Mouse (Mus musculus): ENCODE results near the gene Asf1b. TPM values are rescaled to one million over a fixed set of nuclear protein-coding genes. Genes with fewer than 3 reads are reported as not detected.
A peak's percentile ranks its signal among the peaks of the same experiment; 100 is the strongest.

Gene Asf1b
- polyA plus RNA-seq, 1 experiment from 2014 or later: 72.2 TPM

GRCm38 (mm10) chr8:83995973-83996372 is 40.7 kb downstream of the Asf1b start:
- peaks cover 18% of the 10 kb centered on the region for H3K4me1 ChIP-seq (ENCODE audit: control insufficient read depth, insufficient read depth, low read length)
- H3K4me3 ChIP-seq (ENCODE audit: low read depth, low read length): peak overlapping the region; percentile 83
- 22% methylated on average over 12 of the region's 12 CpGs for WGBS (ENCODE audit: insufficient replicate concordance)
- H3K36me3 ChIP-seq (ENCODE audit: control insufficient read depth, insufficient read depth, low read length): peaks cover 10% of the 10 kb centered on the region
- H3K9me3 ChIP-seq (replicated peaks; ENCODE audit: control insufficient read depth, low read length): no peaks in the 10 kb centered on the region
- no peak for ATAC-seq (replicated peaks; ENCODE audit: insufficient number of reproducible peaks, low FRiP score, low TSS enrichment)
- H3K9ac ChIP-seq (ENCODE audit: low read depth, low read length): peak overlapping the region; percentile 90; the same call in 1 of the 2 replicates
- no peak overlapping the region; the same call in 1 of the 2 replicates for H3K27ac ChIP-seq (ENCODE audit: low read depth, low read length)
- H3K4me2 ChIP-seq: peak overlapping the region; percentile 93
- H3K27me3 ChIP-seq (ENCODE audit: control insufficient read depth, insufficient read depth, low read length): peaks cover 6% of the 10 kb centered on the region

DNA sequence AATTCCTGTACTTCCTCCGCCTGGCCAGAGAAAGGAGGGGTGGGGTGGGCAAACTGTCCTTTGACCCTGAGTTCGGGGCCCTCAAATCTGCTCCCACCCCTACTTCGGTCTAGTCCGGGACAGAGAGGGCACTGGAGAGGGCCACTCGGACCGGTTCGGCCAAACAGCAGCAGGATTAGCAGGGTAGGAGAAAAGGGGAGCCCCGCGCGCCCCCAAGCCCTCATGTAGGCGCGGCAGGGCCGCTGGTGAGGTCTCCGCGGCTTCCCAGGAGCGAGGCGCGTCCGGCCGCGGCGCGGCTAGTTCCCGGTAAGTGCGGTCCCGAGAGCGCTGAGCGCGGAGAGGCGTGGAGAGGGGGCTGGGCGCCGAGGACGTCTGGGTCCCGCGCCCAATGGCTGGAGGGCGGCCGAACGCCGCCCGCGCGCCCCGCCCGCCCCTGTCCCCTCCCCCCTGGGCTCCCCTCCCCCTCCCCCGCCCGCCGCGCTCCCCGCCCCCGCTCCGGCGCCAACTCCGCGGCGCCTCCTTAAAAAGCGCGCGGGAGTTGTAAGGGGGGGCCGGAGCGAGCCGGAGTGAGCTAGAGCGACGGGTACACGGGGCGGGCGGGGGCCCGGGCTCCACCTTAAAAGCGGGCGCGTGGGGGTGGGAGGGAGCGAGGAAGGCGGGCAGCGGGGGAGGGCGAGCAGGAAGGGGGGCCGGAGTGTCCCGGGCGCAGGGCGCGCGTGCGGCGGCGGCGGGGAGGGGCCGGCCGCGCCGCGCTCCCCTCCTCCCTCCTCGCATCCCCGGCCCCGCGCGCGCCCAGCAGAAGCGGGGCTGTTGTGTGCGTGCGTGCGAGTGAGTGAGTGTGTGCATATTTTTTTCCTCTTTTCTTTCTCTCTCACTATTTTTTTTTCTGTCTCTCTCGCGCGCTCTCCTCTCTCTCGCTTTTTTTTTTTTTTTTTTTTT is 41.5 kb downstream of the Asf1b start:
- H3K4me2 ChIP-seq: peak overlapping the region; percentile 93
- H3K4me3 ChIP-seq (ENCODE audit: low read depth, low read length): peak overlapping the region; percentile 83
- peaks cover 21% of the 10 kb centered on the region for H3K4me1 ChIP-seq (ENCODE audit: control insufficient read depth, insufficient read depth, low read length)
- peaks cover 9% of the 10 kb centered on the region for H3K27me3 ChIP-seq (ENCODE audit: control insufficient read depth, insufficient read depth, low read length)
- peak overlapping the region; percentile 97 for H3K27ac ChIP-seq (ENCODE audit: low read depth, low read length)
- H3K9ac ChIP-seq (ENCODE audit: low read depth, low read length): peak overlapping the region; percentile 90
- no peaks in the 10 kb centered on the region for H3K9me3 ChIP-seq (replicated peaks; ENCODE audit: control insufficient read depth, low read length)
- ATAC-seq (replicated peaks; ENCODE audit: insufficient number of reproducible peaks, low FRiP score, low TSS enrichment): peak; percentile 81
- H3K36me3 ChIP-seq (ENCODE audit: control insufficient read depth, insufficient read depth, low read length): peaks cover 5% of the 10 kb centered on the region
- WGBS (ENCODE audit: insufficient replicate concordance): 1% methylated on average over 45 of the region's 103 CpGs

- under 1% methylated on average over 54 of the region's 112 CpGs for WGBS (ENCODE audit: insufficient replicate concordance)
- Histone ChIP-seq H3K4me2 (peak within 1 kb of the TSS; percentile 93), H3K36me3 (ENCODE audit: control insufficient read depth, insufficient read depth, low read length) (peaks cover 5% of the 10 kb centered on the region), H3K27ac (ENCODE audit: low read depth, low read length) (peak within 1 kb of the TSS; percentile 97), H3K4me1 (ENCODE audit: control insufficient read depth, insufficient read depth, low read length) (peaks cover 21% of the 10 kb centered on the region), H3K9ac (ENCODE audit: low read depth, low read length) (peak within 1 kb of the TSS; percentile 90), H3K9me3 (replicated peaks; ENCODE audit: control insufficient read depth, low read length) (no peaks in the 10 kb centered on the region), H3K4me3 (ENCODE audit: low read depth, low read length) (peak within 1 kb of the TSS; percentile 83), H3K27me3 (ENCODE audit: control insufficient read depth, insufficient read depth, low read length) (peaks cover 10% of the 10 kb centered on the region)
- no peak for ATAC-seq (replicated peaks; ENCODE audit: insufficient number of reproducible peaks, low FRiP score, low TSS enrichment)
These were observed 42.3 kb downstream of the Asf1b start, which contains the start of gene Samd1 for GRCm38 (mm10) chr8:83997511-83998141. Samd1 (plus strand) TSS chr8:83997672.

- H3K4me1 ChIP-seq (ENCODE audit: control insufficient read depth, insufficient read depth, low read length): peaks cover 23% of the 10 kb centered on the region
These were observed 43.1 kb downstream of the Asf1b start for GRCm38 (mm10) chr8:83998231-83999056.

GRCm38 (mm10) chr8:83999057-83999705 is 43.9 kb downstream of the Asf1b start:
- H3K36me3 ChIP-seq (ENCODE audit: control insufficient read depth, insufficient read depth, low read length): peaks cover 5% of the 10 kb centered on the region
- H3K27ac ChIP-seq (ENCODE audit: low read depth, low read length): no peak overlapping the region
- H3K4me3 ChIP-seq (ENCODE audit: low read depth, low read length): peak overlapping the region; percentile 77
- H3K4me2 ChIP-seq: peak overlapping the region; percentile 93
- no peak for ATAC-seq (replicated peaks; ENCODE audit: insufficient number of reproducible peaks, low FRiP score, low TSS enrichment)
- peaks cover 25% of the 10 kb centered on the region for H3K4me1 ChIP-seq (ENCODE audit: control insufficient read depth, insufficient read depth, low read length)
- H3K9me3 ChIP-seq (replicated peaks; ENCODE audit: control insufficient read depth, low read length): no peaks in the 10 kb centered on the region
- whole genome bisulfite sequencing (ENCODE audit: insufficient replicate concordance): 71% methylated on average over 16 of the region's 16 CpGs
- peak overlapping the region; percentile 82 for H3K9ac ChIP-seq (ENCODE audit: low read depth, low read length)
- peaks cover 10% of the 10 kb centered on the region for H3K27me3 ChIP-seq (ENCODE audit: control insufficient read depth, insufficient read depth, low read length)

More at GRCm38 (mm10) chr8:83998231-83999056, 43.1 kb downstream of the Asf1b start:
- peak overlapping the region; percentile 93 for H3K4me2 ChIP-seq
- peak overlapping the region; percentile 76 for H3K27ac ChIP-seq (ENCODE audit: low read depth, low read length)
- under 1% methylated on average over 72 of the region's 92 CpGs for WGBS (ENCODE audit: insufficient replicate concordance)
- H3K4me3 ChIP-seq (ENCODE audit: low read depth, low read length): peak overlapping the region; percentile 77
- peaks cover 10% of the 10 kb centered on the region for H3K27me3 ChIP-seq (ENCODE audit: control insufficient read depth, insufficient read depth, low read length)
- peaks cover 5% of the 10 kb centered on the region for H3K36me3 ChIP-seq (ENCODE audit: control insufficient read depth, insufficient read depth, low read length)
- ATAC-seq (replicated peaks; ENCODE audit: insufficient number of reproducible peaks, low FRiP score, low TSS enrichment): no peak
- peak overlapping the region; percentile 82 for H3K9ac ChIP-seq (ENCODE audit: low read depth, low read length)
- H3K9me3 ChIP-seq (replicated peaks; ENCODE audit: control insufficient read depth, low read length): no peaks in the 10 kb centered on the region

- 91% methylated on average over 2 of the region's 2 CpGs for WGBS (ENCODE audit: insufficient replicate concordance)
- H3K9ac ChIP-seq (ENCODE audit: low read depth, low read length): no peak overlapping the region
- H3K4me1 ChIP-seq (ENCODE audit: control insufficient read depth, insufficient read depth, low read length): peaks cover 27% of the 10 kb centered on the region
- peaks cover 4% of the 10 kb centered on the region for H3K36me3 ChIP-seq (ENCODE audit: control insufficient read depth, insufficient read depth, low read length)
- peaks cover 10% of the 10 kb centered on the region for H3K27me3 ChIP-seq (ENCODE audit: control insufficient read depth, insufficient read depth, low read length)
- H3K4me2 ChIP-seq: no peak overlapping the region; the same call in 1 of the 2 replicates
- ATAC-seq (replicated peaks; ENCODE audit: insufficient number of reproducible peaks, low FRiP score, low TSS enrichment): no peak
- H3K9me3 ChIP-seq (replicated peaks; ENCODE audit: control insufficient read depth, low read length): no peaks in the 10 kb centered on the region
- H3K4me3 ChIP-seq (ENCODE audit: low read depth, low read length): 0 out of 2 replicates have a peak overlapping the region, but pooled peaks have one; percentile 3
- H3K27ac ChIP-seq (ENCODE audit: low read depth, low read length): no peak overlapping the region
These were observed 44.5 kb downstream of the Asf1b start for GRCm38 (mm10) chr8:83999825-84000224.

GRCm38 (mm10) chr8:84001281-84002000 is 46.1 kb downstream of the Asf1b start, which contains the start of gene 1700067K01Rik:
1700067K01Rik (plus strand) TSS chr8:84001502.
- Histone ChIP-seq H3K4me2 (peak within 1 kb of the TSS; percentile 47), H3K9me3 (replicated peaks; ENCODE audit: control insufficient read depth, low read length) (no peaks in the 10 kb centered on the region), H3K4me3 (ENCODE audit: low read depth, low read length) (peak within 1 kb of the TSS; percentile 15), H3K9ac (ENCODE audit: low read depth, low read length) (0 out of 2 replicates have a peak within 1 kb of the TSS, but pooled peaks have one; percentile 24), H3K4me1 (ENCODE audit: control insufficient read depth, insufficient read depth, low read length) (peaks cover 21% of the 10 kb centered on the region), H3K27me3 (ENCODE audit: control insufficient read depth, insufficient read depth, low read length) (peaks cover 10% of the 10 kb centered on the region), H3K27ac (ENCODE audit: low read depth, low read length) (no peak within 1 kb of the TSS), H3K36me3 (ENCODE audit: control insufficient read depth, insufficient read depth, low read length) (no peaks in the 10 kb centered on the region)
- 32% methylated on average over 58 of the region's 61 CpGs for WGBS (ENCODE audit: insufficient replicate concordance)
- no peak for ATAC-seq (replicated peaks; ENCODE audit: insufficient number of reproducible peaks, low FRiP score, low TSS enrichment)

Measured in heart, embryonic 11.5 days (tissue).